Mouse (Mus musculus): ENCODE data around the gene 1700069L16Rik.

1700069L16Rik gene

DNA sequence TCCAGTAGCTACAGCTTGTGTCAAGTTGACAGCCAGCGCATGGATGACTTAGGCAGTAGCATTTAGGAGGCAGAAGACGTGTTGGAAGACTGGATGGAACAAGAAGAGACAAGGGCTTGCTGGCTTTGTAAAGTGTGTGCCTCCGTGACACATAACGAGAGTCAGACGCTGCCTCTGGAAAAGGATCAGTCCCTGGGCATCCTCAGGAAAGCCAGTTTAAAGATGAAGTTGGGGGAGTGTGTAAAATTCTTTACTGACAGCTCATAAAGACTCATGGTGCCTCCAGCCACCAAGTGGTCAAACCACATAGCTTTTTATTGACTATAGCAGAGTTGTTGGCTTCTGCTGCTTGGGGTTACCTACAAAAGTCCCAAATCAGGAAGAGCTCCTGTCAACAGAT is 39.1 kb downstream of the 1700069L16Rik start:
- DNase-seq: no peak

DNA sequence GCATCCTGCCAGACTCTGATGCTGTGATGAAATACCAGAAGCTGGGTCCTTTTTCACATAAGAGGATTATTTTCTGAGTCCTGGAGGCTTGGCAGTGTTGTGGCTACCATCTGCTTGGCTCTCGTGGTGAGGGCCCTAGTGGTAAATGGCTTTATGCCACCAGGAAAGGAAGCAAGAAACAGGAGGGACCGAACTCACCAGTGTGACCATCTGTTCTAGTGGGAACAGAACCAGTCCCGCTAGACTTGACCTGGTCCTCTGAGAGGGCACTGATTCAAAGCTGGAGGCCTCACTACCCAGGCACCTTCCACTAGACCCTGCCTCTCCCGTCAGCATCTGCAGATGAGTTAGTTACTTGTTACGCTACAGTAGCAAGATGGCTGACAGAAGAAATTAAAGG is 41.3 kb downstream of the 1700069L16Rik start:
- DNase-seq: no peak

- DNase-seq: no peak
Measured at GRCm38 (mm10) chr5:113682472-113682871, 42.1 kb downstream of the 1700069L16Rik start.

DNA sequence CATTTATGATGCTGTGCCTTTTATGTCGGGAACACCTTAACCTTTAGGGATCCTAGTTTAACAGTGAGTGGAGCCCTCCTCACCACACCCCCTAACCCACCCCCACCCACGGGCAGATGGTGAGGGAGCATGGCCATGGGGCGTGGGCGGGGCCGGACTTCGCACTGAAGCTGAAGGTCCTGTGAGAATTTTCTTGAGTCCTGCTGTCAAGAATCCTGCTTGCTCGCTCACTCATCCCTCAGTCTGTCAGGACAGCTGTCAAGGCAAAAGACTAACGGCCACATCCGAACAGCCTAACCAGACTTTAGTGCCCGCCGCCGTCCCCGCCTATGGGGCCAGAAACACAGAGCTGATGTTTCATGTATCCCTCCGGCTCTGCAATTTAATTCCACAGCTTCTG is 43.4 kb downstream of the 1700069L16Rik start:
- DNase-seq: no peak

DNA sequence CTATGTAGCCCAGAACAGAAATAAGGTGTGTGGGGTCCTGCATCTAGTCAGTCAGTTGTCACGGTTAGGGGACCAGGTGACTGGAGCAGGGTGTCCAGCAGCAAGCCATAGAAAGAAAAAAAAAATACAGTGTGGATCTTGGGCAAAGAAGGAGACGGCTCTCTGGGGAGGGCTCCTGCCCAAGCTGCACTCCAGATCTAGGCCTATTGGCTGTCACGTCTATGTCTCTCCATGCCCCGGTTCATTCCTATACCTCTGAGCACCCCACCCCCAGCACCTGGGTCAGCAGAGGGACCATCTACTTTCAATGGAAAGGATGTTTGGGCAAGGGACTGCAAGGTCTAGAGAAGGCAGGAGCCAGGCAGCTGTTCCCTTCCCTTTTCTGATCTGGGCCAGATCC is 45.1 kb downstream of the 1700069L16Rik start:
- DNase-seq: no peak

- no peak for DNase-seq
Measured at GRCm38 (mm10) chr5:113678743-113679452, 45.7 kb downstream of the 1700069L16Rik start.

DNA sequence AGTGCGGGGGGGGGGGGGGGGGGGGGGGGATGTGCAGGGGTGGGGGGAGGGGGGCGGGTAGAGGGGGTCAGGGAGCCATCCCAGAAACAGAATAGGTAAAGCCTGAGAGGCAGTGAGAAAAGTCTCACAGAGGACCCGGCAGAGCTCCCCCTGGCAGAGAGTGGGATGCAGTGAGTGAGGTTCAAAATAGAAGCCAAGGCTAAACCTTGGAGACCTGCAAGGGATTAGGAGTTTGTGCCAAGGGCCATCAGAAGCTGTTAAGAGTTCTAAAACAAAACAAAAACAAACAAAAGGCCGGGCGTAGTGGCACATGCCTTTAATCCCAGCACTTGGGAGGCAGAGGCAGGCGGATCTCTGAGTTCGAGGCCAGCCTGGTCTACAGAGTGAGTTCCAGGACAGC is 47.0 kb downstream of the 1700069L16Rik start:
- DNase-seq: no peak

DNA sequence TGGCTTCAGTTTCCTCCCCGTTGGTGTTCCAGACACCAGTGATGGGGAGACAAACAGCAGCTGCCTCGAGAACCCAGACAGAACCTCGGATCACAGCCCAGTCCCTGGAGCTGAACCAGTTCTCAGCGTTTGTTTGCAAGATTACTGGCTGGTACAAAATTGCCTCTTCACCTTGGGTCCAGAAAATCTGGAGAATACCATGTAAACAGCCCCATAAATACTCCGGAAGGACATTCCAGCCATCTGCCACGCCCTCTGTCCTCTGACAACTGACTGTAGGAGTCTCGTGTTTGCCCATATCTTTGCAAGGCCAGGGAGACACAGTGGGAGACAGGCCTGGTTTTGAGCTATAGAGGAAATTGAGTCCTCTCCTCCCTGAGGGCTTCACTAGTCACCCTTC is 49.7 kb downstream of the 1700069L16Rik start:
- no peak for DNase-seq

- DNase-seq: peak; percentile 10
Measured at GRCm38 (mm10) chr5:113672456-113672855, 52.1 kb downstream of the 1700069L16Rik start.

DNA sequence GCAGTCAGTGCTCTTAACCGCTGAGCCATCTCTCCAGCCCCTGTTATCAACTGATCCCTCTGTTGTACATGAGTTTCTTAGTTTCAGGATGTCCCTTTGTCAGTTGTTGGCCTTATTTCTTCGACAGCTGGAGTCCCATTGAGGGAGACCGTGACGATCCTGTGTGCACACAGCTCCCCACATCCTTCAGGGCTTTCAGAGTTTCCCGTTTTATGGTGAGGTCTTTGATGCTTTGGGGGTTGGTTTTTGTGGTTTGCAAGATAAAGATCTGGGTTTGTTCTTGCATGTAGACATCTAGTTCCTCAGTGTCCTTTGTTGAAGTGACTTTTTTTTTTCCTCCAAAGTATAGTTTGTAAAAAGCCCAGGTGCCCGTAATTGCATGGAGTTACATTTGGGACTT is 54.0 kb downstream of the 1700069L16Rik start:
- DNase-seq: peak; percentile 66

DNA sequence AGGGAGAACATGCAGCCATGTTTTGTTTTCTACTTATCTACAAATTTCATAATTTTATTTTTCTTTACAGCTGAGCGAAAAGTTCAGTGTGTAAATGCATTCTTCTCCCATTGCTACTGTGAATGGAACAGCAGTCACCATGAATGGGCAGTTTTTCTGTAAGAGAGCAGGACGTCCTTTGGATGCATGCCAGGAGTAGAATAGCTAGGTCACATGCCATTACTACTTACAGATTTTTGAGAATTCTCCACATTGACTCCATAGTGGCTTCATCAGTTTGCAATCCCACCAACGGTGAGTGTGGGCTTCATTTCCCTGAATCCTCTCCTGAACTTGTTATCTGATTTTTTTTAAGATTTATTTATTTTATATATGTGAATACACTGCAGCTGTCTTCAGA is 54.5 kb downstream of the 1700069L16Rik start:
- DNase-seq: no peak

GRCm38 (mm10) chr5:113664629-113665195 is 59.9 kb downstream of the 1700069L16Rik start:
- no peak for DNase-seq

GRCm38 (mm10) chr5:113664127-113664526 is 60.4 kb downstream of the 1700069L16Rik start:
- DNase-seq: no peak

DNA sequence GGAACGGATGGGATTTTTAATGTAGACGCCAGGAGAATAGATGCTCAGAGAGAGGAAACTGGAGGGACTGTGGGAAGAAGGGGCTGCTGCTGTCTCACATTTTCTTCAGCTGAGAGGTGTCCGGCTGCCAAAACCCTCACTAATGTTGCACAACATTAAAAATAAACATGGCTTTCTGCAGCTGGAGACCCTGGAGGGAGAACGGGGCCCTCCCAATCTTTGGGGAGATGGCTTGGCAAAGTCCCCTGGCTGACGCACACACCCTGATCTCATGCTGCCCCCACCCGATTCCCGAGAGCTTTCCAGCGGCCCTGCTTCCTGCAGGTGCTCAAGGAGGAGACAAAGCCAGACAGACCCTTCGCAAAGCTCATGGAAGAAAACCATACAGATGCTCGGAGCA is 63.7 kb downstream of the 1700069L16Rik start:
- no peak for DNase-seq

GRCm38 (mm10) chr5:113654821-113655220 is 69.8 kb downstream of the 1700069L16Rik start:
- DNase-seq: no peak

DNA sequence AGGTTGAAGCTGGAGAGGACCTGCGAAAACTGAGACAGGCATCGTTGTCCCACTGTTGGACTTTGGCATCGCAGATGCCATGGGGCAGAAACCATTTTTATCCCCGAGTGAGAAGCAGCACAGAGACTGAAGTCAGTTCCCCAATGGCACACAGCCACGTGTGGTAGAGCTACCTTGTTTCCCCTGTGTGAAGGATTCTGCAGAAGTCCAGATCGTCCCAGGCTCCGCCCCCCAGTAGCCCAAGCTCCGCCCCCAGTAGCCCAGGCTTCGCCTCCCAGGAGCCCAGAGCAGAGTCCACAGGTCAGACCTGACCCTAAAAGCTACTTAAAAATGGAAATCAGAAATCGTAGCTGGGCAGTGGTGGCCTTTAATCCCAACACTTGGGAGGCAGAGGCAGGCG is 70.4 kb downstream of the 1700069L16Rik start:
- DNase-seq: no peak

GRCm38 (mm10) chr5:113652215-113652614 is 72.4 kb downstream of the 1700069L16Rik start:
- no peak for DNase-seq

DNA sequence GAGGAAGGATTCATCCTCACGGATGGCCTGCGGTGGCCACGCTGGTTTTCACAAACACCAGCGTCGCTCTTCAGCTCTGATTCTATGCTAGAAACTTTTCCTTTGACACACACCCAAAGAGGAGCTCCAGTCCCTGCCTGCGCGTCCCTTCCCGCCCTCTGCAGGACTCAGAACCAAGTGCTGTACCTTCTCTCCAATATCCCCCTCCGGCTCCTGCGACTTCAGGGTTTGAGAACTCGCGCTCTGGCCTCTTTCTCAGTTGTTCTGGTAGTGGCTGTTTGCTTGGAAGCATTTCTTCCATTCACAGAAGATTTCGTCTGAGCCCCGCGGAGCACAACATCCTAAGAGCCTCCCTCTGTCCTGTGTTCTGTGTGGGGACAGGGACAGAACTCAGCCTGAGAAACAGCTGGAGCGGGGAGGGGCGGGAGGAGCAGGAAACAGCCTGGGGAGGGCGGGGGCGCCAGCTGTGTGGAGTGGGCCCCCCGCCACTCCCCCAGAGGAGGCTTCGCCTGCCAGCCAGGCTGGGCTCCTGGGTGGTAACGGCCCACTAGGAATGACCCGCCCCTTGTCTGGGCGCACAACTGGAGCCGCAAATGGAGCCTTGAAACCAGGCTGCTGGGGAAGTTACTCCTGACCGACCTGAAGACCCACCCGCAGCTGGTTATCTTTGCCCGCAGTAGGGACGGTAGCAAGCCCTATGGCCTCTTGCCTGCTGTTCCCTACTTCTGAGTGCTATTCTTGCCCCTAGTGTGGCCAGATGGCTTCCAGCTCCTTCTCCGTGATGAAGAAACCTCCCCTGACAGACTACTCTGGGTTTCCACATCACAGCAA is 74.3 kb downstream of the 1700069L16Rik start, which contains the start of gene Cmklr1:
Cmklr1 (minus strand) TSS at position 392 of the 831 bp plus-strand sequence.
- DNase-seq: peak; percentile 13

GRCm38 (mm10) chr5:113648647-113649211 is 75.8 kb downstream of the 1700069L16Rik start:
- no peak for DNase-seq

- DNase-seq: no peak
Measured at GRCm38 (mm10) chr5:113647141-113647540, 77.4 kb downstream of the 1700069L16Rik start.

DNA sequence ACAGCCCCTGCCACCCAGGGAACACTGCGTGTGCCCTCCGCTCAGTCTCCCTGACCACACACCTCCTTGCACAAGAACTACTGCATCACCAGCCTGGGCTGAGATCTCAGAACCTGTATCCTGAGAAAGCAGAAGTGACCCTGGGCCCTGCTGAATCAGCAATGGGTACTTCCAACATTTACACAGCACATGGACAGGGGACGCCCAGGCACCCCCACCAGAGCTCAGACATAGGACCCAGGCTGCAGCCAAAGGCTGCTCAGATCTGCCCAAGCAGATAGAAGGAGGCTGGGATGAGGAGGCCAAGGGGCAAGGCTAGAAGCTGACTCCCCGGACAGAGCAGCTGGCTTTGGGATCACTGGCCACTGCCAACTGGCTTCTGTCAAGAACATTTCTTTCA is 80.1 kb downstream of the 1700069L16Rik start:
- no peak for DNase-seq

DNA sequence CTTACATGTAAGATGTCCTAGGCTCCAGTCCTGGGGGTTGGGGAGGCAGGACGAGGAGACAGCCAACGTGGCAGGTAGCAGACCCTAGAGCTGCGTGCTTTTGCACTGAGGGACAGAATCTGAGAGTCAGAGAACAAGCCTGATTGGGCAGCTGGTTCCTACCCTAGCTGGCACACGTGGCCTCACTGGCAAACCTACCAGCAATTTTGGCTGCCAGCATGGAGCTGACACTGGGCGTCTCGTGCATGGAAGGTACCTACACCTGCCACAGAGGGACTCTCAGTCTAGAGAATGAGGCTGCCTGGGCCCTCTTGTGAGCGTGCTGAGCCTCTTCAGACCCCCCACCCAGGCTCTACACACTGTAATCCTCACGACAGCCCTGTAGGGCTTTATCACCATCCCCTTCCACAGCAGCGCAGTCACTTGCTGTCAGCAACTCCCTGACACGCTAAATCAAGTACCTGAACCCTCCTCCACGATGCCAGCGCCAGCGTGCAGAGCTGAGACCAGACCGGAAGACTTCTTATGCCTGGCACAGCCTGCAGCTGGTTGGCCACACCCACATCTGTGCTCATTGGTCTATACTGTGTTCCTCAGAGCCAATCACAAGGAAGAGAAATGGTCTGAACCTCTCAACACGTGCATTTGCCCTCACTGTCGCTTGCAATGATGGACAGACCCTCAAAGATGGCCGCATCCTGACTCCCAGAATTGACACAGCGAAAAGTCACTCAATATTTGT is 81.3 kb downstream of the 1700069L16Rik start:
- DNase-seq: peak; percentile 29
